Mouse (Mus musculus): Measurements from ENCODE around the gene Plac9a. TPM values are rescaled to one million over a fixed set of nuclear protein-coding genes. Genes with fewer than 3 reads are reported as not detected.
"Not testable (repeated sequence)": the region's sequence is repeated elsewhere in the genome, so short reads cannot be mapped to it uniquely, and the experiment has no call there.

The Plac9a gene
- polyA plus RNA-seq, 1 experiment from 2014 or later: not detected

DNA sequence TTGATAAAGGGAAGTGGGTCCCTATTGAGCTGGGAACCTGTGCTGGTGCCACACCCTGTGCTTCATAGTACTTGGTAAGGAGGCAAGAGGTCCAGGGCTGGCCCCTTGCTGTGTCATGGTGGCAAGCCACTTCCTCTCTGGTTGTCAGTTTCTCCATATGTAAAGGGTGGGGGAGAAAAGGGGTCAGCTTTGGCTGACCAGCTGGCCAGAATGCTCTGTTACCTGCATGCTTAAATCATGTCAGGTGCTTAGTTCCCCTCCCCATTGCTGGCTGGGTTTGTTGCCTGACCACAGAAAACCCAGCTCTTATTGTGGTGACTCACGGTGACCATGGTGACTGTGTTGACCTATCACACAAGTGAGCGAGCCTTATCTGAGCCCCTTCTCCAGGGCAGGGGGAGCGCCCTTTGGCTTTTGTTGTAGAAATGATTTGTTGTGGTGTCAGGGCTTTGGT is 45.7 kb downstream of the Plac9a start:
- TF ChIP-seq CTCF (IDR thresholded peaks at IDR 0.05): no peak
- ATAC-seq (peak; percentile 44), DNase-seq (ENCODE audit: low read depth, low spot score) (no peak)
- ChIA-PET CTCF (no interaction called here), POLR2A (no interaction called here)
- H3K27me3 ChIP-seq: no peaks in the 10 kb centered on the region
- in situ Hi-C loops (cut with MboI; ENCODE audit: low pct_unique_long_range_greater_than_20kb): no loop called here

DNA sequence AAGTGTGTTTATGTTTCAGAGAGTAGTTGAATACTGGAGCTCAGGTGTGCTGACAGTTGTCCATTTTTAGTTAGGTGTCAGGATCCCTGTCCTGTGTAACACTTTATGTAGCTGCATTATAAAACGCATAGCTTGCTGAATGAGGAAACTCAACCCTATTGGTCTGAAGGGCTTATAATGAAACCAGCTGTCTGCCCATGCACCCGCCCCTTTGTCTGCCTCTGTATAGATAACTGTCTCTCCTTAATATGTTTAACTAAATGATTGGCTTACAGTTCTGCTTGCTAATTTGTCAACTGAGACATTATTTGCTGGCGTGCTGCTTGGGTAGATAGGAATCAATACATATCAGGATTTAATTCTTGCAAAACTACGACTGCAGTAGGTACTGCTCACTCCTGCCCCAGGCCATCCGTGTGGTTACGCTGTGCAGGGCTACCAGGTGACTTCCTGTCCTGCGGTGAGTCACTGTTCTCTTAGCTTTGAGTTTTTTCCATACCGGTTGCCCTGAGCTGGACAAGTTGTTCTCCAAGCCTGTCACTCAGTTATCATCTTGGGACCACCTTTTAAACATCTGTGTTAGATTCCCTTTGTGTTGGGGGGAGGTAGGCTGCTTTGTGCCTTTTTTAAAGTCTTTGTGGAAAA is 47.5 kb downstream of the Plac9a start:
- DNase-seq (ENCODE audit: low read depth, low spot score) (no peak), ATAC-seq (no peak)
- POLR2A ChIA-PET: no interaction called here
- CTCF ChIA-PET: interaction anchor here (0.8 to 1.4 kb wide), 3 partner anchors 10 to 13 kb away, joined by 3 to 4 read pairs (median 3); no protein-coding TSS in a partner anchor
- no peak for TF ChIP-seq CTCF (IDR thresholded peaks at IDR 0.05)
- in situ Hi-C loops (cut with MboI; ENCODE audit: low pct_unique_long_range_greater_than_20kb): no loop called here
- no peaks in the 10 kb centered on the region for H3K27me3 ChIP-seq

DNA sequence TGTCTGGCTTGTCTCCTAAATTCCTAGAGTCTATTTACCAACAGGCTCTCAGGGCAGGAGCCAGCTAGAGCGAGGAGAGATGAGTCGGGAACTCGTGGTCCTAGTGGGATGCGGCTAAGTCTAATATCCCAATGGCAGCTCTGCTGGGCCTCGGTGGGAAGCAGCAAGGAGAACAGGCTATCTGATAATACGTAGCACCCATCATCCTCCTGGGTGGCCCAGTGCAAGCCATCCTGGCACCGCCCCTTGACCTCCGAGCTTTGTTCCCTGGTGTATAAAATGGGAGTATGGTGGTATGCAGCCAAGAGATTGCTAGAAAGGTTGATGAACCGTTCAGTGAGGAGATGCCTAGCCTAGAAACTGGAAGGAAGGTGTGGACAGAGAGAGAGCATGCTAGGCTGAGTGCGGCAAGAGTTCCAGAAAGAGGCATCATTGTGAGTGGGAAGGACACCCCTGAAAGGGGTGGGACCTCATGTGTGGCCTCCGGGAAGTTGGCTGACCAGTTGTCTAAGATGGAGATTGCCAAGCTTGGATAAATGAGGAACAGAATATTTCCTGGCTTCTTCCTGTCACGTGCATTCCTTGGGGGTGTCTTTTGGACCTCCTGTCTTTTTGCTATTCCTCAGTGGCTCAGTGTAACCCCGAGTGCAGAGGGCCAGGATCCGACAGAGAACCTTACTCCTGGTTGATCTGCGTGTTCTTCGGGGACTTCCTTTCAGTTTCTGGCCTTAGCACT is 49.0 kb downstream of the Plac9a start:
- no peak for TF ChIP-seq CTCF (IDR thresholded peaks at IDR 0.05)
- no peaks in the 10 kb centered on the region for H3K27me3 ChIP-seq
- in situ Hi-C loops (cut with MboI; ENCODE audit: low pct_unique_long_range_greater_than_20kb): no loop called here
- DNase-seq (ENCODE audit: low read depth, low spot score): no peak
- ChIA-PET CTCF (no interaction called here), POLR2A (interaction anchor here (1.9 kb wide), 1 partner anchor 11 kb away, joined by 5 read pairs; the partner anchor contains the start of gene Anxa11)
- ATAC-seq: no peak

DNA sequence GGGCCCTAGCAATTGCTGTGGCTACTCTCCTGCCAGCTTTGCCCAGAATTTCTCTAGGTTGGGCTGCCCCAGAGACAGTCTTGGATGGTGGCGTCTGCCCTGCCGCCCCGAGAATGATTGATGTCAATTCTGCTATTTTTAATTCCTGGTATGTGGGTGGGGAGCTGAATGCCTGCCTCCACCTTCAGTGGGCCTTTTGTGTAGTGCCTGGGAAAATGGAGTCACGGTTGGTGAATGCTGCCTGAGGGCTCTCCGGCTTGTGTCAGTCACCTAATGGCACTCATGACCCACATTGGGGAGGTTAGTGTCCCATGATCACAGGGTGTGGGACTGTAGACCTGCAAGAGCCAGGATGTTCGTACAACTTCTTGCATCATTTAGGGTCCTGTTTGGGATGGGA is 49.6 kb downstream of the Plac9a start:
- POLR2A ChIA-PET: interaction anchor here (1.9 kb wide), 1 partner anchor 11 kb away, joined by 5 read pairs; the partner anchor contains the start of gene Anxa11
- no peaks in the 10 kb centered on the region for H3K27me3 ChIP-seq
- no peak for DNase-seq (ENCODE audit: low read depth, low spot score)
- no peak for TF ChIP-seq CTCF (IDR thresholded peaks at IDR 0.05)
- CTCF ChIA-PET: no interaction called here
- in situ Hi-C loops (cut with MboI; ENCODE audit: low pct_unique_long_range_greater_than_20kb): no loop called here
- ATAC-seq: no peak

DNA sequence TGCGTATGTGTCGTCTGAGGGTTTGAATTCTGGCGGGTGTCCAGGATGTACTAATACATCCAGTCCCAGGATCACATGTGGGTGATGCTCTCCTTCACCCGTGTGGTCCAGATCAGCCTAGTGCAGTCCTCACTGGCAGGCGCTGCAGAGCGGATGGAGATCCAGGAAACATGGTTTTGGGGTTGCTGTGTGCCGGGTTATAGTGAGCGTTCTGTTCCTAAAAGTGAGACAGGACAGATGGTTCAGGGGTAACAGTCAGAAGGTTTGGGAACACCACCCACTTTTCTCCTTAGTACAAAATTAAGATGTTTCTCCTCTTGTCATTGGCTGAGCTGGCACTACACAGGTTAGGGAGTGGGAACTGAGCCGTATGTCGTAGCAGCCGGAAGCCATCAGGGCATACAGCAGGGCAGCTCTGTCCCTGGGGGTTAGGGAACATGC is 50.8 kb downstream of the Plac9a start:
- POLR2A ChIA-PET: no interaction called here
- no peak for TF ChIP-seq CTCF (IDR thresholded peaks at IDR 0.05)
- DNase-seq (ENCODE audit: low read depth, low spot score) (no peak), ATAC-seq (no peak)
- no peaks in the 10 kb centered on the region for H3K27me3 ChIP-seq
- in situ Hi-C loops (cut with MboI; ENCODE audit: low pct_unique_long_range_greater_than_20kb): no loop called here
- CTCF ChIA-PET: interaction anchor here (1.1 kb wide), 1 partner anchor 17 kb away, joined by 3 read pairs; no protein-coding TSS in a partner anchor

DNA sequence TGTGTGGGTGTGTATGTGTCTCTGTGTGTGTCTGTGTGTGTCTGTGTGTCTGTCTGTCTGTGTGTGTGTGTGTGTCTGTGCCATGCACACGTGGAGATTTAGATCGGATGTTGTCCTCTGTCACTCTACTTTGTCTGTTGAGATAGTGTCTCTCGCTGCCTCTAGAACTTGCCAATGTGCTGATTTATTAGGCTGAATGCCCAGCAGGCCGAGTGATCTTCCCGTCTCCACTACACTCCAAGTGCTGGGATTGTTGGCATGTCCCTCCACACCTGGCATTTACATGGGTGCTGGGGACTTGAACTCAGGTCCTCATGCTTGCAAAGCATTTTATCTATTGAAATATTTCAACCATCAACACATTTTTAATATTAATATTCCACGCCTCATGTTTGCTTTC is 51.7 kb downstream of the Plac9a start:
- POLR2A ChIA-PET: no interaction called here
- no peaks in the 10 kb centered on the region for H3K27me3 ChIP-seq
- CTCF ChIA-PET: no interaction called here
- no peak for DNase-seq (ENCODE audit: low read depth, low spot score)
- no peak for TF ChIP-seq CTCF (IDR thresholded peaks at IDR 0.05)
- in situ Hi-C loops (cut with MboI; ENCODE audit: low pct_unique_long_range_greater_than_20kb): no loop called here
- ATAC-seq: no peak

DNA sequence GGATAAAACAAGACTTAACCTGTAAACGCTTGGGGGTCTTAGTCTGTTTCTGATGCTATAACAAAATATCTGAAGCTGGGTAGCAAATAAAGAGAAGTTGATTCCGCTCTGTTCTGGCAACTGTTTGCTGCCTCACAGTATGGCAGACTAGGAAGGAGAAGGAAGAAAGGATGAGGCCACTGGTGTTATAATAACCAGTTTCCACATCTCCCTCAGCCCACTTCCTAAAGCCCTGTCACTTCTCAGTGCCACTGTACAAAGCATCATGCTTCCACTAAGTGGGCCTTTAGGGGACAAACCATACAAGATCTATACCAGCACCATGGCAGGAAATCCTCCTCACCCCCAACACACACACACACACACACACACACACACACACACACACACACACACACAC is 52.5 kb downstream of the Plac9a start:
- no peaks in the 10 kb centered on the region for H3K27me3 ChIP-seq
- in situ Hi-C loops (cut with MboI; ENCODE audit: low pct_unique_long_range_greater_than_20kb): no loop called here
- DNase-seq (ENCODE audit: low read depth, low spot score) (no peak), ATAC-seq (no peak)
- no peak for TF ChIP-seq CTCF (IDR thresholded peaks at IDR 0.05)
- ChIA-PET CTCF (interaction anchor here (1.7 kb wide), 1 partner anchor 18 kb away, joined by 5 read pairs; no protein-coding TSS in a partner anchor), POLR2A (interaction anchor here (0.6 kb wide), 1 partner anchor 677 kb away, joined by 3 read pairs; no protein-coding TSS in a partner anchor)

DNA sequence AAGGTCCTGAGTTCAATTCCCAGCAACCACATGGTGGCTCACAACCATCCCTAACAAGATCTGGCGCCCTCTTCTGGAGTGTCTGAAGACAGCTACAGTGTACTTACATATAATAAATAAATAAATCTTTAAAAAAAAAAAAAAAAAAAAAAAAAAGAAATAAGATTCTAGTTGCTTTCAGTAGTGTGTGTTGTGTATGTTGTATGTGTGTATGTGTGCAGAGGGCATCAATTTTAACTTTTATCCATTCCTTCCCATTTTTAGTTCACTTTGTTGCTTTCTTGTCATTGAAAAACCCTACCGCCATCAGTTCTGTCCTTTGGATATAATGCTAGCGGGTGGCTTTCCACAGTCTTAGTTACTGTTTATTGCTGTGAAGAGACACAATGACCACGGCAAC is 54.2 kb downstream of the Plac9a start:
- CTCF ChIA-PET: interaction anchor here (1.7 kb wide), 1 partner anchor 16 kb away, joined by 5 read pairs; no protein-coding TSS in a partner anchor
- H3K27me3 ChIP-seq; in situ Hi-C loops (cut with MboI; ENCODE audit: low pct_unique_long_range_greater_than_20kb); ATAC-seq; POLR2A ChIA-PET; DNase-seq (ENCODE audit: low read depth, low spot score): not testable (repeated sequence)

DNA sequence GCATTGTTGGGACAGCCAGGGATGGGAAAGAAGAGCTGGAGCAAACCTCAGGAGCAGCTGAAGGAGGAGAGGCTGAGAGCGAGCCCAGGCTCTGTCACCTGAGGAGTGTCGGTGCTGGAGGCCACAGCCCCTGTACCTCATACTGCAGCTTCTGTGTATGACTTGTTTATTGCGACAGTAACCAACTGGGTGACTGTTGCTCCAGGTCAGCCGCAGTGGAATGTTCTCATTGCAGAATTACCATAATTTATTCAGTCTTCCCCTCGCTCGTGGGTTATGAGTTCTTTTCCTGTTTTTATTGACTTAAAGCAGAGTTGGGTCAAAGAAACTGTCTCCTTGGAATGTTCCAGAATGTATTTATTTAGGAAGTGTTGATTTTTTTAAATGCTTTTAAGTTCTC is 54.7 kb downstream of the Plac9a start:
- DNase-seq (ENCODE audit: low read depth, low spot score): no peak
- in situ Hi-C loops (cut with MboI; ENCODE audit: low pct_unique_long_range_greater_than_20kb): no loop called here
- ATAC-seq: no peak
- POLR2A ChIA-PET: no interaction called here
- TF ChIP-seq CTCF (IDR thresholded peaks at IDR 0.05): no peak
- CTCF ChIA-PET: no interaction called here
- H3K27me3 ChIP-seq: no peaks in the 10 kb centered on the region

DNA sequence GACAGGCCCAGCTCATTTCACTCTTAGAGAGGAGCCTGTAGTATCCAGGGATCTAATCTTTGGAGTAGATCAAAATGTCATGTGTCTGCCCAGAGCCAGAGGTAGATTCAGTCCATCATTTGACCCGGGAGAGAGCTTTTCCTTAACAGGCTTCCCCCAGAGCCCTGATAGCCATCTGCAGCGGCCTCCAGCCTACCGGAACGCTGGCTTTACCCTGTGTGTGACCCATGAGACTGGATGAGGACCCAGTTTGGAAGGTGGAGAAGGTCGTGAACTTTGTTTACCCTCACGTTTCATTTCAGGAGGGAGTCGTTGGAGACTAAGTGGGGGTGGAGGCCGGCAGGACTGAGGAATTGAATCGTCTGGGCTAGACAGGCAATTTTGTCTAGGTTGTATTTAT is 55.2 kb downstream of the Plac9a start:
- H3K27me3 ChIP-seq: no peaks in the 10 kb centered on the region
- ChIA-PET CTCF (no interaction called here), POLR2A (no interaction called here)
- DNase-seq (ENCODE audit: low read depth, low spot score): no peak
- in situ Hi-C loops (cut with MboI; ENCODE audit: low pct_unique_long_range_greater_than_20kb): no loop called here
- ATAC-seq: no peak
- no peak for TF ChIP-seq CTCF (IDR thresholded peaks at IDR 0.05)

DNA sequence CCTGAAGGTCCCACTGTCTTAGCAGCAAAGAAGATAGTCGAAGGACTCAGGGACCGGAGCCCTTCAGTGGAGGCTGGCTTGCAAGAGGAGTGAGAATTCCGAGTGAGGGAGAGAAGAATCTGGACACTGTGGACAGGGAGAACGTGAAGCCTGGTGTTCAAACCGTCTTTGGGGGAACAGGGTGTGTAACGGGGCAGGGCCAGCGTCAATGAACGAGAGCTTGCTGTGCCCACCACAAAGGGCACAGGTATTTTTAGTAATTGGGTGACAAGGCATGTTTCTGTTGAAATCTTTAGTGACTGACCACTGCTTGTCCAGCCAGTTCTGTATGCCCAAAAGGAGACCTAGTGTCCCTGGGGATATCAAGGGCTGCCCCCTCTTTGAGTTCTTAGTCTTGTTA is 56.4 kb downstream of the Plac9a start:
- ChIA-PET CTCF (no interaction called here), POLR2A (no interaction called here)
- in situ Hi-C loops (cut with MboI; ENCODE audit: low pct_unique_long_range_greater_than_20kb): no loop called here
- no peak for ATAC-seq
- no peaks in the 10 kb centered on the region for H3K27me3 ChIP-seq
- TF ChIP-seq CTCF (IDR thresholded peaks at IDR 0.05): no peak
- DNase-seq (ENCODE audit: low read depth, low spot score): no peak

Measured in Patski (cell line).